Mouse (Mus musculus) heart, adult 18-20 months (tissue): Measurements from ENCODE around the gene Gm10842. TPM values are rescaled to one million over a fixed set of nuclear protein-coding genes. Genes with fewer than 3 reads are reported as not detected.

Experiments used
- total RNA-seq, 2 experiments: library from RNA; stranded (reverse); gene quantifications; 2 replicates each; pipeline ENCODE4 v1.2.3; 2021

Gene Gm10842
- total RNA-seq, 2 experiments from 2014 or later = not detected

Other genes starting within 250 kb of the Gm10842 start
- gene Efcab3, start 83.3 kb upstream of the Gm10842 start, total RNA-seq = not detected
- gene Mettl2, start 20.5 kb upstream of the Gm10842 start, total RNA-seq = 10 to 100 TPM; 10.2 to 10.3 TPM
- gene Tlk2, start 31.9 kb downstream of the Gm10842 start, total RNA-seq = 10 to 100 TPM; 31.2 to 32.0 TPM
- gene Mrc2, start 145.8 kb downstream of the Gm10842 start, total RNA-seq = 10 to 100 TPM; 10.8 to 11.7 TPM